Mouse (Mus musculus) layer of hippocampus, adult 8-10 months (tissue): Measurements from ENCODE around the gene Gabbr1. TPM values are rescaled to one million over a fixed set of nuclear protein-coding genes. Genes with fewer than 3 reads are reported as not detected.

Experiments used
- DNase-seq, 2 experiments: peaks; one replicate each; pipeline ENCODE4 v3.0.0; 2022; ENCODE audit warnings: low spot score in 2 of 2
- total RNA-seq, 4 experiments: library from RNA; stranded (reverse); gene quantifications; 2 replicates each; pipeline ENCODE4 v1.2.4; 2022

Gene Gabbr1
- total RNA-seq, 4 experiments from 2014 or later = 595 to 693 (median 673) TPM

- peak in 1 of 2 experiments; percentile 17 for DNase-seq
Observed at GRCm38 (mm10) chr17:37072730-37073276, 27.0 kb downstream of the Gabbr1 start.

- DNase-seq = peak in 1 of 2 experiments; percentile 4
Observed at GRCm38 (mm10) chr17:37075181-37075580, 29.4 kb downstream of the Gabbr1 start.

- DNase-seq = no peak
Observed at GRCm38 (mm10) chr17:37075766-37076165, 30.0 kb downstream of the Gabbr1 start.

- no peak for DNase-seq
Observed at GRCm38 (mm10) chr17:37078193-37078592, 32.4 kb downstream of the Gabbr1 start.

GRCm38 (mm10) chr17:37078990-37079389 lies 33.2 kb downstream of the Gabbr1 start:
- peak in 1 of 2 experiments; percentile 7 for DNase-seq

- peak in 1 of 2 experiments; percentile 8 for DNase-seq
Observed at GRCm38 (mm10) chr17:37080119-37080518, 34.4 kb downstream of the Gabbr1 start.

- peak in 1 of 2 experiments; percentile 5 for DNase-seq
Observed at GRCm38 (mm10) chr17:37081659-37082058, 35.9 kb downstream of the Gabbr1 start.

GRCm38 (mm10) chr17:37083327-37083726 lies 37.6 kb downstream of the Gabbr1 start:
- DNase-seq = peak in 1 of 2 experiments; percentile 12

- no peak for DNase-seq
Observed at GRCm38 (mm10) chr17:37084632-37085031, 38.9 kb downstream of the Gabbr1 start.

- DNase-seq = peak in 1 of 2 experiments; percentile 5
Observed at GRCm38 (mm10) chr17:37085545-37085944, 39.8 kb downstream of the Gabbr1 start.

- DNase-seq = no peak
Observed at GRCm38 (mm10) chr17:37088399-37088798, 42.6 kb downstream of the Gabbr1 start, which contains the start of gene Olfr90. Gene Olfr90 (minus strand): TSS chr17:37088499.

GRCm38 (mm10) chr17:37092198-37092597 lies 46.4 kb downstream of the Gabbr1 start:
- no peak for DNase-seq

- DNase-seq = no peak
Observed at GRCm38 (mm10) chr17:37093289-37093688, 47.5 kb downstream of the Gabbr1 start.

- DNase-seq = no peak
Observed at GRCm38 (mm10) chr17:37098178-37098577, 52.4 kb downstream of the Gabbr1 start, which contains the start of gene Olfr91. Gene Olfr91 (minus strand): TSS chr17:37098278.

- no peak for DNase-seq
Observed at GRCm38 (mm10) chr17:37119988-37120387, 74.2 kb downstream of the Gabbr1 start, which contains the start of gene Olfr92. Gene Olfr92 (minus strand): TSS chr17:37120088.

Other genes starting within 250 kb of the Gabbr1 start
- gene H2-M10.6, start 233.8 kb upstream of the Gabbr1 start, total RNA-seq = not detected
- gene Trim26, start 208.8 kb upstream of the Gabbr1 start, total RNA-seq = 10 to 100 TPM; 22.1 to 26.5 (median 23.2) TPM
- not detected for gene Trim15, start 178.8 kb upstream of the Gabbr1 start, total RNA-seq
- gene Trim10, start 176.4 kb upstream of the Gabbr1 start, total RNA-seq = not detected
- gene Trim40, start 155.8 kb upstream of the Gabbr1 start, total RNA-seq = under 1 TPM in 1 of 4 experiments, not detected in 3; 0.31 TPM
- not detected for gene Trim31, start 147.8 kb upstream of the Gabbr1 start, total RNA-seq
- 1 to 10 TPM; 3.9 to 4.3 (median 4.2) TPM for gene Rnf39, start 103.0 kb upstream of the Gabbr1 start, total RNA-seq
- gene Ppp1r11, start 94.2 kb upstream of the Gabbr1 start, total RNA-seq = 100 to 1,000 TPM; 122 to 142 (median 124) TPM
- gene Znrd1, start 87.4 kb upstream of the Gabbr1 start, total RNA-seq = 10 to 100 TPM; 26.6 to 35.5 (median 32.2) TPM
- 1 to 10 TPM; 4.1 to 6.8 (median 5.8) TPM for gene Znrd1as, start 87.4 kb upstream of the Gabbr1 start, total RNA-seq
- under 1 TPM in 1 of 4 experiments, not detected in 3; 0.47 TPM for gene 2410137M14Rik, start 64.7 kb upstream of the Gabbr1 start, total RNA-seq
- gene H2-M5, start 56.4 kb upstream of the Gabbr1 start, total RNA-seq = 1 to 10 TPM in 2 of 4 experiments, under 1 TPM in 2; 0.49 to 1.6 (median 0.91) TPM
- 10 to 100 TPM in 2 of 4 experiments, 1 to 10 TPM in 2; 8.9 to 10.8 (median 9.8) TPM for gene Zfp57, start 44.8 kb upstream of the Gabbr1 start, total RNA-seq
- 10 to 100 TPM; 35.6 to 57.5 (median 47.8) TPM for gene Mog, start 22.6 kb upstream of the Gabbr1 start, total RNA-seq
- not detected for gene Olfr90, start 42.5 kb downstream of the Gabbr1 start, total RNA-seq
- not detected for gene Olfr91, start 52.3 kb downstream of the Gabbr1 start, total RNA-seq
- gene Olfr92, start 74.1 kb downstream of the Gabbr1 start, total RNA-seq = not detected
- not detected for gene Olfr93, start 115.5 kb downstream of the Gabbr1 start, total RNA-seq
- gene Ubd, start 147.9 kb downstream of the Gabbr1 start, total RNA-seq = not detected
- gene Olfr94, start 155.0 kb downstream of the Gabbr1 start, total RNA-seq = not detected
- gene Olfr95, start 167.2 kb downstream of the Gabbr1 start, total RNA-seq = not detected
- gene Olfr96, start 174.2 kb downstream of the Gabbr1 start, total RNA-seq = not detected
- not detected for gene Olfr97, start 191.4 kb downstream of the Gabbr1 start, total RNA-seq
- gene Olfr98, start 217.8 kb downstream of the Gabbr1 start, total RNA-seq = not detected
- gene H2-M3, start 224.3 kb downstream of the Gabbr1 start, total RNA-seq = 1 to 10 TPM; 2.4 to 6.3 (median 4.2) TPM
- gene Olfr99, start 237.5 kb downstream of the Gabbr1 start, total RNA-seq = not detected